Mouse (Mus musculus) forebrain, embryonic 13.5 days (tissue): ENCODE data around the gene Nr2f1. TPM values are rescaled to one million over a fixed set of nuclear protein-coding genes. Genes with fewer than 3 reads are reported as not detected.
"Not testable (repeated sequence)": the region's sequence is repeated elsewhere in the genome, so short reads cannot be mapped to it uniquely, and the experiment has no call there.

Experiments
- ATAC-seq: fragments of 200-750 bp; cut with Nextera tagmentation; 2 replicates; pipeline ENCODE4 v1.8.0; 2017
- H3K27ac ChIP-seq: fragments of 300-500 bp; sonication (generic); 2 replicates; pipeline ENCODE4 v1.5.1; 2015; ENCODE audit warnings: inconsistent platforms, mild to moderate bottlenecking, moderate library complexity
- H3K27me3 ChIP-seq: fragments of 300-500 bp; sonication (generic); 2 replicates; pipeline ENCODE4 v1.6.1; 2015; ENCODE audit warnings: mild to moderate bottlenecking, inconsistent platforms
- H3K36me3 ChIP-seq: fragments of 300-500 bp; sonication (generic); 2 replicates; pipeline ENCODE4 v1.6.1; 2015; ENCODE audit warnings: mild to moderate bottlenecking, inconsistent platforms; ENCODE audit not compliant: poor library complexity, severe bottlenecking
- H3K4me1 ChIP-seq: fragments of 300-500 bp; sonication (generic); 2 replicates; pipeline ENCODE4 v1.6.1; 2015; ENCODE audit warnings: inconsistent platforms
- H3K4me2 ChIP-seq: fragments of 300-500 bp; sonication (generic); 2 replicates; pipeline ENCODE4 v1.6.1; 2015; ENCODE audit warnings: inconsistent platforms, mild to moderate bottlenecking, moderate library complexity
- H3K4me3 ChIP-seq: fragments of 300-500 bp; sonication (generic); 2 replicates; pipeline ENCODE4 v1.5.1; 2015; ENCODE audit warnings: mild to moderate bottlenecking, inconsistent platforms
- H3K9ac ChIP-seq: fragments of 300-500 bp; sonication (generic); 2 replicates; pipeline ENCODE4 v1.6.1; 2015; ENCODE audit warnings: mild to moderate bottlenecking, inconsistent platforms
- H3K9me3 ChIP-seq: fragments of 300-500 bp; sonication (generic); replicated peaks from 2 replicates; pipeline ENCODE4 v1.6.1; 2016; ENCODE audit warnings: inconsistent platforms
- WGBS: fragments of 180-500 bp; shearing (Covaris S2); methylation state at CpG from one replicate; pipeline ENCODE4 v1.1.7; 2015; 5-methylcytosine and 5-hydroxymethylcytosine counted together
- polyA plus RNA-seq: library from polyadenylated mRNA; unstranded; fragments of >200 nt; fragmentation: Nextera tagmentation; extraction: Ambion mirVana; gene quantifications from 2 replicates; pipeline ENCODE4 v1.2.1, GENCODE M21; 2015

The Nr2f1 gene
- polyA plus RNA-seq = 94.7 and 112 TPM in 2 replicates

- peak within 1 kb of the TSS; percentile 100 for H3K9ac ChIP-seq
- under 1% methylated on average over 14 of the region's 14 CpGs for WGBS
- peaks cover 11% of the 10 kb centered on the region for H3K36me3 ChIP-seq
- no peak for ATAC-seq
- no peaks in the 10 kb centered on the region for H3K9me3 ChIP-seq
- H3K27me3 ChIP-seq = peaks cover 17% of the 10 kb centered on the region; the same call in 1 of the 2 replicates
- peak within 1 kb of the TSS; percentile 95 for H3K4me3 ChIP-seq
- H3K4me2 ChIP-seq = peak within 1 kb of the TSS; percentile 78
- H3K27ac ChIP-seq = peak within 1 kb of the TSS; percentile 100
- peaks cover 10% of the 10 kb centered on the region for H3K4me1 ChIP-seq
These were observed at the start of gene Nr2f1 for GRCm38 (mm10) chr13:78199642-78200160. TSS of gene Nr2f1 (minus strand) at chr13:78199757.

- H3K27ac ChIP-seq = no peak overlapping the region
- no peak overlapping the region for H3K9ac ChIP-seq
- H3K4me3 ChIP-seq = no peak overlapping the region
- H3K27me3 ChIP-seq = no peaks in the 10 kb centered on the region
- no peaks in the 10 kb centered on the region for H3K4me1 ChIP-seq
- 0 out of 2 replicates have a peak, but pooled peaks cover 7% of the 10 kb centered on the region for H3K9me3 ChIP-seq
- H3K36me3 ChIP-seq = peaks cover 14% of the 10 kb centered on the region
- 85% methylated on average over 3 of the region's 3 CpGs for WGBS
- ATAC-seq = no peak
- no peak overlapping the region for H3K4me2 ChIP-seq
These were observed 22.1 kb upstream of the Nr2f1 start for GRCm38 (mm10) chr13:78221680-78222079.

GRCm38 (mm10) chr13:78220238-78220637 is 20.7 kb upstream of the Nr2f1 start:
- WGBS = 98% methylated on average over 6 of the region's 6 CpGs
- H3K9ac ChIP-seq, H3K4me1 ChIP-seq, H3K4me3 ChIP-seq, H3K4me2 ChIP-seq, ATAC-seq, H3K27me3 ChIP-seq, H3K27ac ChIP-seq, H3K9me3 ChIP-seq: not testable (repeated sequence)
- H3K36me3 ChIP-seq = peaks cover 14% of the 10 kb centered on the region

- Histone ChIP-seq H3K4me3 (no peak overlapping the region), H3K4me1 (peaks cover 35% of the 10 kb centered on the region), H3K27ac (no peak overlapping the region), H3K9ac (no peak overlapping the region), H3K4me2 (no peak overlapping the region), H3K27me3 (peaks cover 32% of the 10 kb centered on the region), H3K36me3 (peaks cover 10% of the 10 kb centered on the region), H3K9me3 (no peaks in the 10 kb centered on the region)
- 38% methylated on average over 2 of the region's 2 CpGs for WGBS
- no peak for ATAC-seq
These were observed 15.7 kb upstream of the Nr2f1 start for GRCm38 (mm10) chr13:78215223-78215622.

GRCm38 (mm10) chr13:78213155-78213554 is 13.6 kb upstream of the Nr2f1 start:
- 30% methylated on average over 2 of the region's 2 CpGs for WGBS
- H3K36me3 ChIP-seq = no peaks in the 10 kb centered on the region
- ATAC-seq = no peak
- H3K9ac ChIP-seq = no peak overlapping the region
- no peaks in the 10 kb centered on the region for H3K9me3 ChIP-seq
- H3K4me1 ChIP-seq = peaks cover 56% of the 10 kb centered on the region
- no peak overlapping the region for H3K27ac ChIP-seq
- H3K27me3 ChIP-seq = peaks cover 46% of the 10 kb centered on the region
- H3K4me2 ChIP-seq = no peak overlapping the region
- no peak overlapping the region for H3K4me3 ChIP-seq

GRCm38 (mm10) chr13:78212111-78212510 is 12.6 kb upstream of the Nr2f1 start:
- peak overlapping the region; percentile 79; the same call in 1 of the 2 replicates for H3K4me2 ChIP-seq
- H3K27me3 ChIP-seq = peaks cover 48% of the 10 kb centered on the region
- H3K27ac ChIP-seq = no peak overlapping the region
- ATAC-seq = no peak
- H3K4me1 ChIP-seq = peaks cover 65% of the 10 kb centered on the region
- H3K9ac ChIP-seq = no peak overlapping the region
- H3K4me3 ChIP-seq = no peak overlapping the region
- no peaks in the 10 kb centered on the region for H3K36me3 ChIP-seq
- 34% methylated on average over 15 of the region's 15 CpGs for WGBS
- no peaks in the 10 kb centered on the region for H3K9me3 ChIP-seq

- no peak for ATAC-seq
- peak overlapping the region; percentile 79; the same call in 1 of the 2 replicates for H3K9ac ChIP-seq
- no peaks in the 10 kb centered on the region for H3K9me3 ChIP-seq
- no peaks in the 10 kb centered on the region for H3K36me3 ChIP-seq
- peaks cover 52% of the 10 kb centered on the region for H3K27me3 ChIP-seq
- 21% methylated on average over 14 of the region's 14 CpGs for WGBS
- H3K4me2 ChIP-seq = peak overlapping the region; percentile 79
- peaks cover 70% of the 10 kb centered on the region for H3K4me1 ChIP-seq
- no peak overlapping the region for H3K4me3 ChIP-seq
- peak overlapping the region; percentile 92; the same call in 1 of the 2 replicates for H3K27ac ChIP-seq
These were observed 11.9 kb upstream of the Nr2f1 start for GRCm38 (mm10) chr13:78211231-78212010.

- Histone ChIP-seq H3K27me3 (peaks cover 54% of the 10 kb centered on the region), H3K4me1 (peaks cover 77% of the 10 kb centered on the region), H3K27ac (peak overlapping the region; percentile 92), H3K4me3 (peak overlapping the region; percentile 41), H3K9ac (peak overlapping the region; percentile 79), H3K9me3 (no peaks in the 10 kb centered on the region), H3K36me3 (no peaks in the 10 kb centered on the region), H3K4me2 (peak overlapping the region; percentile 79)
- ATAC-seq = no peak; the same call in 1 of the 2 replicates
- 4% methylated on average over 13 of the region's 13 CpGs for WGBS
These were observed 11.2 kb upstream of the Nr2f1 start for GRCm38 (mm10) chr13:78210748-78211089.

- Histone ChIP-seq H3K4me3 (peak overlapping the region; percentile 41), H3K9me3 (no peaks in the 10 kb centered on the region), H3K36me3 (no peaks in the 10 kb centered on the region), H3K9ac (peak overlapping the region; percentile 79), H3K4me1 (peaks cover 81% of the 10 kb centered on the region), H3K4me2 (peak overlapping the region; percentile 79), H3K27ac (peak overlapping the region; percentile 92), H3K27me3 (peaks cover 59% of the 10 kb centered on the region)
- WGBS = under 1% methylated on average over 38 of the region's 38 CpGs
- peak; percentile 55 for ATAC-seq
These were observed 10.6 kb upstream of the Nr2f1 start for GRCm38 (mm10) chr13:78210029-78210747.

GRCm38 (mm10) chr13:78209611-78210028 is 10.1 kb upstream of the Nr2f1 start:
- Histone ChIP-seq H3K27ac (peak overlapping the region; percentile 92), H3K4me1 (peaks cover 82% of the 10 kb centered on the region), H3K4me3 (peak overlapping the region; percentile 41), H3K9me3 (no peaks in the 10 kb centered on the region), H3K36me3 (no peaks in the 10 kb centered on the region), H3K27me3 (peaks cover 62% of the 10 kb centered on the region), H3K9ac (peak overlapping the region; percentile 79), H3K4me2 (peak overlapping the region; percentile 79)
- peak; percentile 9 for ATAC-seq
- WGBS = 3% methylated on average over 12 of the region's 12 CpGs

- H3K27ac ChIP-seq = peak overlapping the region; percentile 92
- H3K9me3 ChIP-seq = no peaks in the 10 kb centered on the region
- H3K4me3 ChIP-seq = peak overlapping the region; percentile 41
- no peaks in the 10 kb centered on the region for H3K36me3 ChIP-seq
- ATAC-seq = no peak
- H3K9ac ChIP-seq = peak overlapping the region; percentile 79
- H3K4me1 ChIP-seq = peaks cover 90% of the 10 kb centered on the region
- H3K27me3 ChIP-seq = peaks cover 66% of the 10 kb centered on the region
- peak overlapping the region; percentile 79 for H3K4me2 ChIP-seq
- WGBS = 10% methylated on average over 14 of the region's 14 CpGs
These were observed 9.3 kb upstream of the Nr2f1 start for GRCm38 (mm10) chr13:78208689-78209410.
